Mouse (Mus musculus) embryonic facial prominence, embryonic 11.5 days (tissue): ENCODE results near the gene Fam219a. TPM values are rescaled to one million over a fixed set of nuclear protein-coding genes. Genes with fewer than 3 reads are reported as not detected.

Source experiments
- ATAC-seq: fragments of 200-750 bp; cut with Nextera tagmentation; replicated peaks from 2 replicates; pipeline ENCODE4 v1.8.0; 2017; ENCODE audit warnings: low read depth; ENCODE audit not compliant: insufficient number of reproducible peaks, low FRiP score, low TSS enrichment
- DNase-seq: peaks from one replicate; pipeline ENCODE4 v3.0.0-alpha.2; 2015; ENCODE audit warnings: low spot score
- H3K27ac ChIP-seq: fragments of 300-500 bp; sonication (generic); replicated peaks from 2 replicates; pipeline ENCODE4 v1.5.1; 2014; ENCODE audit warnings: mild to moderate bottlenecking, low read depth, low read length, control low read depth
- H3K27me3 ChIP-seq: fragments of 300-500 bp; sonication (generic); 2 replicates; pipeline ENCODE4 v1.6.1; 2014; ENCODE audit warnings: mild to moderate bottlenecking, low read length, moderate library complexity, mixed read lengths; ENCODE audit not compliant: control insufficient read depth, insufficient read depth
- H3K36me3 ChIP-seq: fragments of 300-500 bp; sonication (generic); replicated peaks from 2 replicates; pipeline ENCODE4 v1.6.1; 2014; ENCODE audit warnings: low read depth, mild to moderate bottlenecking, low read length, moderate library complexity, mixed read lengths; ENCODE audit not compliant: control insufficient read depth, insufficient read depth
- H3K4me1 ChIP-seq: fragments of 300-500 bp; sonication (generic); 2 replicates; pipeline ENCODE4 v1.6.1; 2014; ENCODE audit warnings: low read length, mixed read lengths; ENCODE audit not compliant: control insufficient read depth, insufficient read depth
- H3K4me2 ChIP-seq: fragments of 300-500 bp; sonication (generic); 2 replicates; pipeline ENCODE4 v1.6.1; 2014; ENCODE audit warnings: low read depth, mild to moderate bottlenecking, control low read depth, low read length, moderate library complexity
- H3K4me3 ChIP-seq: fragments of 300-500 bp; sonication (generic); 2 replicates; pipeline ENCODE4 v1.5.1; 2014; ENCODE audit warnings: low read depth, low read length, control low read depth
- H3K9ac ChIP-seq: fragments of 300-500 bp; sonication (generic); replicated peaks from 2 replicates; pipeline ENCODE4 v1.6.1; 2014; ENCODE audit warnings: mild to moderate bottlenecking, control low read depth, low read length
- H3K9me3 ChIP-seq: fragments of 300-500 bp; sonication (generic); replicated peaks from 2 replicates; pipeline ENCODE4 v1.6.1; 2016; ENCODE audit warnings: mild to moderate bottlenecking, low read length, inconsistent platforms, mixed read lengths; ENCODE audit not compliant: control insufficient read depth
- WGBS: fragments of 180-500 bp; shearing (Covaris S2); extraction: QIAGEN DNeasy Blood & Tissue Kit; methylation state at CpG from one replicate; pipeline ENCODE4 v1.1.7; 2014; 5-methylcytosine and 5-hydroxymethylcytosine counted together
- polyA plus RNA-seq: library from polyadenylated mRNA; unstranded; fragments of >200 nt; fragmentation: Nextera tagmentation; extraction: Ambion mirVana; gene quantifications from 2 replicates; pipeline ENCODE4 v1.2.1, GENCODE M21; 2014

Fam219a gene
- polyA plus RNA-seq, 1 experiment from 2014 or later = 2.3 TPM

DNA sequence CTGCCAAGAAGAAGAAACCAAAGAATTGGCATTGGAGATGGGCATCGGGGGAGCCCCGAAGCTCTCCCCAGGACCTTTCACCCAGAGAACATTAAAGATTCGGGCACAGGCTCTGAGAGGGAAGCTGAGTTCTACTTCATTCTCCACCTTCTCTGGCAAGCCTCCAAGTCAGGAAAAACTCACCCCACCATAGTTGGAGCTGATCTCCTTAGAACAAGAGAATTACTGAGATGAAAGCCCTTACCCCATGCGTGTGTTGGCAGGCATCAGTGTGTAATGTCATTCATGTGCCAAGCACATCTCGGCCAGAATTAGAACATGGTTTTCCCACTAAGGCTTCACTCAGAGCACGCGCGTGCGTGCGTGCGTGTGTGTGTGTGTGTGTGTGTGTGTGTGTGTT lies 73.5 kb downstream of the Fam219a start:
- 86% methylated on average over 11 of the region's 11 CpGs for WGBS
- H3K27me3 ChIP-seq = peaks cover 50% of the 10 kb centered on the region

DNA sequence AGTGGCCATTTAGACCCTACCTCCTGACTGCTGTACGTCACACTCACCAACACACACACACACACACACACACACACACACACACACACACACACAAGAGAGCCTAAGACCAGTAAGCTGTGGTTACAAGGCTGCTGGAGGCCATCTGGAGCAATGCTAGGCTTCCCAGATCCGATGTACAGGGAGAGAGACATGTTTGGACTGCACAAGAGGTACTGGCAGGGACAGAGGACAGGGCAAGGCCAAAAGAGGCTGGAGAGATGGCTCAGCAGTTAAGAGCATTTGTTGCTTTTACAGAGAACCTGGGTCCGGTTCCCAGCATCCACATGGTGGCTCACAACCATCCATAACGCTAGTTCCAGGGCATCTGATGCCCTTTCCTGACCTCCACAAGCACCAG lies 74.3 kb downstream of the Fam219a start:
- no peak overlapping the region for H3K4me3 ChIP-seq
- ATAC-seq (no peak), DNase-seq (no peak)
- H3K27me3 ChIP-seq = peaks cover 43% of the 10 kb centered on the region
- H3K9me3 ChIP-seq = no peaks in the 10 kb centered on the region
- 76% methylated on average over 4 of the region's 4 CpGs for WGBS
- H3K36me3 ChIP-seq = no peaks in the 10 kb centered on the region
- no peak overlapping the region for H3K27ac ChIP-seq
- H3K4me1 ChIP-seq = peaks cover 11% of the 10 kb centered on the region; the same call in 1 of the 2 replicates
- no peak overlapping the region for H3K4me2 ChIP-seq
- no peak overlapping the region for H3K9ac ChIP-seq

More for the DNA sequence above, 73.5 kb downstream of the Fam219a start:
- H3K4me3 ChIP-seq = no peak overlapping the region
- DNase-seq = no peak
- peaks cover 11% of the 10 kb centered on the region; the same call in 1 of the 2 replicates for H3K4me1 ChIP-seq
- H3K27ac ChIP-seq = no peak overlapping the region
- H3K9ac ChIP-seq = no peak overlapping the region
- ATAC-seq = no peak
- no peaks in the 10 kb centered on the region for H3K9me3 ChIP-seq
- no peaks in the 10 kb centered on the region for H3K36me3 ChIP-seq
- H3K4me2 ChIP-seq = no peak overlapping the region

DNA sequence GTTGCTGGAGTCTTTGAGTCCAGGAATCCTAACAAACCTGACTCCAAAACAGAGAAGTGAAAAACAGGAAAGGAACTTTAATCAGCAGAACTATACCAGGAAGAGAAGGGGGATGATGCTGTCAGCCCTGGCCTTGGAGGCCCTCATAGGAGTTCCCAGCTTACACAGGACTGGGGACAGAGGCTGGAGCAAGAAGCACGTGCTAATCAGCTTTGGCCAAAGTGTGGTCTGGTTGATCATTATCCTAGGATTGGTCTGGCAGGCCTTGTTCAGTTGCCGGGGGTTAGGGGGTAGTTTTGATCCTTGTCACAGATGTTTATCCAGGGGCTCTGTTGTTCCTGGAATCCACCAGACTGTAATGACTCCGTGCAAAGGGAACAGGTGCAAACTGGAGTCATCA lies 75.0 kb downstream of the Fam219a start:
- DNase-seq (no peak), ATAC-seq (no peak)
- H3K27me3 ChIP-seq = peaks cover 36% of the 10 kb centered on the region
- H3K4me1 ChIP-seq = peaks cover 11% of the 10 kb centered on the region; the same call in 1 of the 2 replicates
- H3K4me2 ChIP-seq = no peak overlapping the region
- H3K27ac ChIP-seq = no peak overlapping the region
- no peak overlapping the region for H3K4me3 ChIP-seq
- H3K9ac ChIP-seq = no peak overlapping the region
- no peaks in the 10 kb centered on the region for H3K9me3 ChIP-seq
- WGBS = 59% methylated on average over 3 of the region's 3 CpGs
- H3K36me3 ChIP-seq = no peaks in the 10 kb centered on the region

DNA sequence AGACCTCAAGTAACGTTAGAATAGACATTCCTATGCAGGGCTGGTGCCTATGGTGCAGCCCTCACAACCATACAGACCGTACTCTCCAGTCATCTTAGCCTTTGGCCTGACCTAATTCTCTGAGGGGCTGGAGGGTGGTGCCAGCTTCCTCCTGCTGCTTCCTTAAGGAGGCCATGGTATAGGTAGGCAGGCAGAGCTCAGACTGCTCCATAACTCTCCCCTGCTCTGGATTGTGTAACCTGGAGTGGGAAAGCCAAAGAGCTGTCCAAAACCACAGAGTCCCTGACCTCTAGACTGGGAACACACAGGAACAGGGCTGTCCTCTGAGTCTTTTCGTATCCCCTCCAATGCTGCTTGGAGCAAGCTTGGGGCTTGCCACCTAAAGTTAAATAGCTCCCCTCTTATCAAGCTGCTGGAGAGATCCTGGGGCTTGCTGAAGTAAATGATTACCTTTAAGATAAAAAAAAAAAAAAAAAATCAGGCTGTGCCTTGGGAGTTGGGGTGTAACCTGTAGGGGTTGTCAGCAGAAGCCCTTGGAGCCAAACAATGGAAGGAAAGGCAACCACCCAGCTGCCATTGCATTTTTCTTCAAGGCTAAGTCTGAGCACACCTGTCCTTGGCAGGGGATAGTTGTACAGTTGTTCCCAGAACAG lies 75.7 kb downstream of the Fam219a start:
- H3K9ac ChIP-seq = no peak overlapping the region
- no peak overlapping the region for H3K27ac ChIP-seq
- ATAC-seq (no peak), DNase-seq (no peak)
- WGBS = 68% methylated on average over 3 of the region's 3 CpGs
- H3K27me3 ChIP-seq = peaks cover 28% of the 10 kb centered on the region
- no peaks in the 10 kb centered on the region for H3K9me3 ChIP-seq
- H3K4me1 ChIP-seq = peaks cover 5% of the 10 kb centered on the region; the same call in 1 of the 2 replicates
- no peak overlapping the region for H3K4me3 ChIP-seq
- no peak overlapping the region for H3K4me2 ChIP-seq
- no peaks in the 10 kb centered on the region for H3K36me3 ChIP-seq

DNA sequence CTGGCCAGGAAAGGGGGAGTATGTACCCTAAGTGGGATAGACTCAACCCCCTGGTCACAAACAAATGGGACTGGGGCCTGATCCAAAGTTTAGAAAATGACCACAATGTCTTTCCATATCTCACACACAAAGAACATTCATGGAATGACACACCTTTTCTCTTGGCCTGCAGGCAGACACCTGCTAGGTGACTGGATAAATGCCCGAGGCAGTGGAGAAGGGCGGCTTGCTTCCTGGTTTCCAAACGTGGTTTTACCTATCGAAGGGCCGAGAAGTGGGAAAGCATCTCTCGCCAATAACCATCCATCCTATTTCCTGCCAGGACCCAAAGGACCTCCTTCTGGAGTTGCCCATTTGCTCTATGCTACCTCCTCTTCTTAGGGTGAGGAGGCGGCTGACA lies 76.4 kb downstream of the Fam219a start:
- Histone ChIP-seq H3K4me2 (no peak overlapping the region), H3K9ac (no peak overlapping the region), H3K27me3 (peaks cover 21% of the 10 kb centered on the region), H3K4me1 (peaks cover 3% of the 10 kb centered on the region; the same call in 1 of the 2 replicates), H3K27ac (no peak overlapping the region), H3K36me3 (no peaks in the 10 kb centered on the region), H3K9me3 (no peaks in the 10 kb centered on the region), H3K4me3 (no peak overlapping the region)
- ATAC-seq (no peak), DNase-seq (no peak)
- 86% methylated on average over 7 of the region's 7 CpGs for WGBS

DNA sequence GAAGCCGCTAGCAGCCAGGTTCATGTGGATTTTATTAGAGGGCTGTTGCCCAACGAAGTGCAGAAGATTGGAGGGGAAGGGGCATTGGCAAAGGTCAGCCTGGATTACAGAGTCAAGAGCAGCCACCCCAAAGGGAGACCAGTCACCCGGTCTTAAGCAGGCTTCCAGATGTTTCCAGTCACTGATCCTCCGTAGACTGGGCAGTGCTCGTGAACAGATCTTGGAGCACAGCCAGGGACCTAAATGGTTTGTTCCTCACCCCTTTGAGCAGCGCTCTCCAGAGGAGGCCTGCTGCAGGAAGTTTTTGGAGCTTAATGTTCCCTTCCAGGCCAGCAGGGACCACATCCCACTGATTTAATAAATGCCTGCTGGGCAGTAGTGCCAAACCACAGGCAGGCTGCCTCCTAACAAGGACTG lies 87.7 kb downstream of the Fam219a start:
- Histone ChIP-seq H3K4me1 (no peaks in the 10 kb centered on the region), H3K4me3 (no peak overlapping the region), H3K36me3 (no peaks in the 10 kb centered on the region; the same call in 1 of the 2 replicates), H3K27ac (peak overlapping the region; percentile 23), H3K9ac (no peak overlapping the region), H3K27me3 (no peaks in the 10 kb centered on the region), H3K4me2 (no peak overlapping the region), H3K9me3 (no peaks in the 10 kb centered on the region)
- 31% methylated on average over 6 of the region's 6 CpGs for WGBS
- peak; percentile 79 for DNase-seq
- ATAC-seq = peak; percentile 73; the same call in 1 of the 2 replicates

DNA sequence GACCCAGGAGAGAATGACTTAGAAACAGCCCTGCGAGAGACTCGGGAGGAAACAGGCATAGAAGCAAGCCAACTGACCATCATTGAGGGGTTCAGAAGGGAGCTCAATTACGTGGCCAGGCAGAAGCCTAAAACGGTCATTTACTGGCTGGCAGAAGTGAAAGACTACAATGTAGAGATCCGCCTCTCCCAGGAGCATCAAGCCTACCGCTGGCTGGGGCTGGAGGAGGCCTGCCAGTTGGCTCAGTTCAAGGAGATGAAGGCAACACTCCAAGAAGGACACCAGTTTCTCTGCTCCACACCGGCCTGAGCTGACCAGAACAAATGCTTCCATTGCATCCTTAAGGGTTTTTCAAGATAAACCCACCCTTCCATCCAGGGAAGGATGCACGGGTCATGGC lies 89.1 kb downstream of the Fam219a start:
- H3K4me3 ChIP-seq = no peak overlapping the region
- ATAC-seq (no peak), DNase-seq (no peak)
- no peaks in the 10 kb centered on the region for H3K36me3 ChIP-seq
- H3K27me3 ChIP-seq = no peaks in the 10 kb centered on the region
- H3K9me3 ChIP-seq = no peaks in the 10 kb centered on the region
- no peaks in the 10 kb centered on the region for H3K4me1 ChIP-seq
- 83% methylated on average over 8 of the region's 8 CpGs for WGBS
- H3K4me2 ChIP-seq = no peak overlapping the region
- no peak overlapping the region for H3K9ac ChIP-seq
- H3K27ac ChIP-seq = no peak overlapping the region

DNA sequence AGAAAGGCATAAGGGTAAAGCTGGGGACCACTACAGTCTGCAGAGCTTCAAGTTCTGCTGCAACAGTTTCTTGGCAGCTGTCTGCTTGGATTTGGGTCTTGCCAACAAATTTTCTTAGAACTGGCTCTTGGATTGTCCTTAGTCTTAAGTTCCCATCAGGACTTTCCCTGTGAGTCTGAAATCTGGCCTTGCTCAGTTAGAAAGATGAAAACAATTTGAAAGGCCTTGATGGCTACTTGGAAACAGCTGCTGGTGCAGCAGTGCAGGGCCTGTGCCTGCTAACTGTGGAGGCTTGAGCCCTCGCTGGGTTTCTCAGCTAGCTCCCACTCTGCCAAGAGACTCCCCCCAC lies 89.9 kb downstream of the Fam219a start:
- Histone ChIP-seq H3K36me3 (no peaks in the 10 kb centered on the region), H3K9ac (no peak overlapping the region), H3K4me3 (no peak overlapping the region), H3K9me3 (no peaks in the 10 kb centered on the region), H3K27me3 (no peaks in the 10 kb centered on the region), H3K4me1 (no peaks in the 10 kb centered on the region), H3K4me2 (no peak overlapping the region), H3K27ac (no peak overlapping the region)
- DNase-seq = peak; percentile 41
- no peak for ATAC-seq
- WGBS = 68% methylated on average over 1 of the region's 1 CpGs
